Mouse (Mus musculus) splenic B cell, adult 2 months (primary cell): ENCODE measurements around the gene Glipr2.

Experiments used
- DNase-seq: peaks from one replicate; pipeline ENCODE4 v3.0.0-alpha.2; 2011; ENCODE audit warnings: low read depth, low spot score
- H3K27me3 ChIP-seq: 2 replicates; pipeline ENCODE4 v1.6.1; 2012; ENCODE audit warnings: mild to moderate bottlenecking, low read length, moderate library complexity, mixed read lengths; ENCODE audit not compliant: control insufficient read depth, poor library complexity, insufficient read depth, severe bottlenecking
- H3K36me3 ChIP-seq: 2 replicates; pipeline ENCODE4 v1.6.1; 2012; ENCODE audit warnings: mild to moderate bottlenecking, low read length, moderate library complexity, mixed read lengths; ENCODE audit not compliant: control insufficient read depth, poor library complexity, insufficient read depth, severe bottlenecking

Glipr2 gene

GRCm38 (mm10) chr4:43979746-43980145 is 22.5 kb downstream of the Glipr2 start:
- H3K27me3 ChIP-seq, result no peaks in the 10 kb centered on the region
- H3K36me3 ChIP-seq, result no peaks in the 10 kb centered on the region
- DNase-seq, result no peak

DNA sequence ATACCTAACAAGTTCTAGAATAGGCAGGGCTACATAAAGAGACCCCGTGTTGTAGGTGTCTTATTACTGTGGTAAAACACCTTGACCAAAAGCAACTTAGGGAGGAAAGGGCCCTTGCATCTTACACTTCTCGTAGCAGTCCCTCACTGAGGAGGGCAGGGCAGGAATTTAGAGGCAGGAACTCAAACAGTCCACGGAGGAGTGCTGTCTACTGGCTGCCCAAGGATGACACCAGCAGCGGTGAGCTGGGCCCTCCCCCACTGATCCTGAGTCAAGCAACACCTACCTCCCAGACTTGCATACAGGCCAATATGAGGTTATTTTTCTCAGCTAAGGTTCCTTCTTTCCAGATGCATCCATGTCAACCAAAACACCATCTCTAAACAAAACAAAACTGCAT is 23.0 kb downstream of the Glipr2 start:
- no peak for DNase-seq
- H3K27me3 ChIP-seq, result no peaks in the 10 kb centered on the region
- H3K36me3 ChIP-seq, result no peaks in the 10 kb centered on the region

GRCm38 (mm10) chr4:43980846-43981245 is 23.6 kb downstream of the Glipr2 start:
- DNase-seq, result no peak
- Histone ChIP-seq H3K36me3 (no peaks in the 10 kb centered on the region), H3K27me3 (no peaks in the 10 kb centered on the region)

DNA sequence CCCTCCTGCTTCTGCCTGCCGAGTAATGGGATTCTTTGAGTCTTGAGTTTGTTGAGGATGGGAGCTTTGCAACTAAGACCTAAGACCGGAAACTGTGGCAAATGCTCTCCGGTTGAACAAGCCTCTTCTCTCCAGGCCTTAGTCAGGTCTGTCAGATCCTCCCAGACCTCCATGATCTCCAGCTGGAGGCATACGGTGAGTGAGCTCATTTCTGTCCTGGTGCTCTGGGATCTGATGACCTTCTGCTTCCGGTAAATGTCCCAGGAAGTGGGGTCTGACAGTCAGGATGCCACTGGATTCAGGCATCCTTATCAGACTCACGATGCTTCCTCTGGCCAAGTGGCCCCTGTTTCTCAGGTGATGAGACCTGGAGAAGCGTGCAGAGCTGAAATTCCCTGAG is 24.1 kb downstream of the Glipr2 start:
- no peak for DNase-seq
- no peaks in the 10 kb centered on the region for H3K27me3 ChIP-seq
- H3K36me3 ChIP-seq, result no peaks in the 10 kb centered on the region

- H3K36me3 ChIP-seq, result no peaks in the 10 kb centered on the region
- DNase-seq, result peak; percentile 96
- no peaks in the 10 kb centered on the region for H3K27me3 ChIP-seq
Measured at GRCm38 (mm10) chr4:43982053-43982732, 25.0 kb downstream of the Glipr2 start.

- DNase-seq, result no peak
- Histone ChIP-seq H3K36me3 (no peaks in the 10 kb centered on the region), H3K27me3 (no peaks in the 10 kb centered on the region)
Measured at GRCm38 (mm10) chr4:43983181-43983580, 26.0 kb downstream of the Glipr2 start, which contains the start of gene Ccin. Gene Ccin, plus strand, starts transcription at chr4:43983483.

DNA sequence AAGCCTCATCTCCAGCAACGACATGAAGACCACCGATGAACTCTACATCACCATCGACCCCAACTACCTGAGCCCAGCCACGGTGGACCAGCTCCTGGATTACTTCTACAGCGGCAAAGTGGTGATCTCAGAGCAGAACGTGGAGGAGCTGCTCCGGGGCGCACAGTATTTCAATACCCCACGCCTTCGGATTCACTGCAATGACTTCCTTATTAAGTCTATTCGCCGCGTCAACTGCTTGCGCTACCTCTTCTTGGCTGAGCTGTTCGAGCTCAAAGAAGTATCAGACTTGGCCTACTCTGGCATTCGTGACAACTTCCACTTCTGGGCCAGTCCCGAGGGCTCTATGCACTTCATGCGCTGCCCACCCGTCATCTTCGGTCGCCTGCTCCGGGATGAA is 26.6 kb downstream of the Glipr2 start:
- Histone ChIP-seq H3K36me3 (no peaks in the 10 kb centered on the region), H3K27me3 (no peaks in the 10 kb centered on the region)
- DNase-seq, result no peak

DNA sequence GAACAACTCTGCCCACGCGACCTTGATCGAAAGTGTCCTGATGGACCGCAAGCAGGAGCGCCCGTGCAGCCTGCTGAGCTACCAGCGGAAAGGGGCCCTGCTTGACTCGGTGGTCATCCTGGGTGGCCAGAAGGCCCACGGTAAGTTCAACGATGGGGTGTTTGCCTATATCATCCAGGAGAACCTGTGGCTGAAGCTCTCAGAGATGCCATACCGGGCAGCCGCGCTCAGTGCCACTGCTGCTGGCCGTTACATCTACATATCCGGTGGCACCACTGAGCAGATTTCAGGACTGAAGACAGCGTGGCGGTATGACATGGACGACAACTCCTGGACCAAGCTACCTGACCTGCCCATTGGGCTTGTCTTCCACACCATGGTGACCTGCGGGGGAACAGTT is 27.1 kb downstream of the Glipr2 start:
- no peaks in the 10 kb centered on the region for H3K27me3 ChIP-seq
- no peak for DNase-seq
- no peaks in the 10 kb centered on the region for H3K36me3 ChIP-seq

DNA sequence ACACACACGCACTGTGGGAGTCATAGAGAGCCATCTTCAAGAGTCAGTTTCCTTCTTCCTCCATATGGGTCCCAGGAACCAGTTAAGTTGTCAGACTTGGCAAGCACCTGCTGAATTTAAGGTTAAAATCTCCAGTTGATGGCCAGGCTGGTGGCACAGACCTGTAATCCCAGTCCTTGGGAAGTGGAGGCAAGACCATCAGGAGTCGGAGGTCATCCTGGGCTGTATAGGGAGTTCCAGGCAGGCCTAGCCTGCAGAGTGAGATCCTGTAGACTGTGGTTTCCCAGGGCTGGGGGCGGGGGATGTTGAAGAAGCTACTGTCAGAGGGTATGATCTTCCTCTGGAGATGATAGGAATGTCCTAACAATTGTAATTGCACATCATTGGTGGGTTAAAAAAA is 31.8 kb downstream of the Glipr2 start:
- no peaks in the 10 kb centered on the region for H3K36me3 ChIP-seq
- no peak for DNase-seq
- H3K27me3 ChIP-seq, result no peaks in the 10 kb centered on the region

DNA sequence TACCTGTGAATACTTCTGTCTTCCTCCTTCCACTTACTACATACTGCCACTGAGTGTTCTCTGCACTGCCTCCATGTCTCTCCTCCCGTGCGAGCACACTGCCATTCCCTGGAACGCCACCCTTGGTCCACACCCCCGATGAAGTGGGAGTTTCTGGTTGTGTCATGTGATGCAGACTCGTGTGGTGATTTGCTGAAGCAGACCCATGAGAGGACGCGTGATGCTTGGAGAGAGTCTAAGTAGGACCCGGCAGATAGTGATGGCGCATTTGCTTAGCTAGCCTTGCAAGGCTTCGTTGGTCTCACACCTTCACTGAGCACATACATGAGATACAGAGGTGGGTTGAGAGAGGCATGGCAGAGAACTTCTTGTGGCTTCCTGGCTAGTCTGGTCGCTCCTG is 35.9 kb downstream of the Glipr2 start:
- Histone ChIP-seq H3K36me3 (no peaks in the 10 kb centered on the region), H3K27me3 (no peaks in the 10 kb centered on the region)
- no peak for DNase-seq

- no peak for DNase-seq
- no peaks in the 10 kb centered on the region for H3K27me3 ChIP-seq
- H3K36me3 ChIP-seq, result no peaks in the 10 kb centered on the region
Measured at GRCm38 (mm10) chr4:43994342-43994741, 37.1 kb downstream of the Glipr2 start.

GRCm38 (mm10) chr4:44003622-44004021 is 46.4 kb downstream of the Glipr2 start:
- Histone ChIP-seq H3K36me3 (no peaks in the 10 kb centered on the region), H3K27me3 (no peaks in the 10 kb centered on the region)
- no peak for DNase-seq

GRCm38 (mm10) chr4:44004126-44004525 is 46.9 kb downstream of the Glipr2 start, which contains the start of gene Clta:
Gene Clta, plus strand, starts transcription at chr4:44004452.
- no peak for DNase-seq
- Histone ChIP-seq H3K36me3 (no peaks in the 10 kb centered on the region), H3K27me3 (no peaks in the 10 kb centered on the region)

GRCm38 (mm10) chr4:44004623-44005409 is 47.6 kb downstream of the Glipr2 start:
- Histone ChIP-seq H3K36me3 (no peaks in the 10 kb centered on the region), H3K27me3 (no peaks in the 10 kb centered on the region)
- no peak for DNase-seq

GRCm38 (mm10) chr4:44010176-44010575 is 53.0 kb downstream of the Glipr2 start:
- peak; percentile 37 for DNase-seq
- Histone ChIP-seq H3K27me3 (no peaks in the 10 kb centered on the region), H3K36me3 (no peaks in the 10 kb centered on the region)
